Mouse (Mus musculus): ENCODE results near the gene Gnaz.

Gnaz gene

DNA sequence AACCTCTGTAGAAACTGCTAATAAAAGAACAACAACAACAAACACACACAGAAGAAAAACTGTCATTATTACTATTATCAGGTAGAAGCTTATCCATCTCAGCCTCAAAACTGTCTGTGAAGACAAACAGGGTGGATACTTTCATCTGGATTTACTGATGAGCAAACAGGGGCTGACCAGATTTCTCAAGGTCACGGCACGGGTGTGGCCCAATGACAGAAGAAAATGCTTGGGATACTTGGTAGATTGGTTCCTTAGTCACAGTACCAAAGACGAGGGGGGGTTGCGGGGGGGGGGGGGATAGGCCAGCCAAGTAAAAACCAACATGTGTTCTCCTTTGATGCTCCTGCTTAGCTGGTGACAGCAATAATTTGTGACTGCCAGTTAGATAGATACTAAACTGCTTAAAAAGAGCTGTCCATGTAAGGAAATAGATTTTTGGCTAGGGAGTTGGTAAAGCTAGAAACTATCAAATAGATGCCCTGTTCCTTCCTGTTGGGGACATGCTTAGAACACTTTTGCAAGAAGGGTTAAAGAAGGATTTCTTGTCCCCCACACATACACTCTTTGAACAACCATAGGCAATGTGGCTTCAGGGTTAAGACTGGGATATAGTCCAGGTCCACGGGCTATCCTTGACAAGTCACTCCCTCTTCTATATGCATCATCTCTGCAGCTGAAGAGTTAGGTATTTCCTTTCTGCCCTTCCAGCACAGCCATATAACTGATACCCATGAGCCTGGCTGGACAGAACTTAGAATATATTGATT, 64.6 kb downstream of the Gnaz start:
- no peak for TF ChIP-seq GATA4 (IDR thresholded peaks at IDR 0.05; ENCODE audit: insufficient replicate concordance, low read length)

DNA sequence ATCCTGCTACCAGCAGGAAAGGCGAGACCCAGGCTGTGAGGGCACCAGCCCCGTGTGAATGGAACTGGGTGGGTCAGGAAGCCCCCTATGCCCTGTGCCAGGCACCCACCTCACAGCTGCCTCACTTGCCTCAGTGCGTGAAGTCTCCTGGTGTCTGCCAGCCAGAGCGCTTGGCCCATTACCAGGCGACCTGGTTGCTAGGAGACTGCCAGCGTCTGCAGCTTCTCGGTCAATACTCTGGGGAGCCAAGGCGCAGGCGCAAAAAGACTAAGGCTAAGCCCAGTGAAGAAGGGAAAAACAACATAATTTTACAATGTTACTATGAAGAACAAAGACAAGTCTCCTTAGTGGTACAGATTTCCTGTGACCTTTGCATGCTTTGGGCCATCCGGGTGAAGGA, 65.4 kb downstream of the Gnaz start, which contains the start of gene Rsph14:
Gene Rsph14, minus strand, starts transcription at position 192 of the 400 bp plus-strand sequence.
- no peak for TF ChIP-seq GATA4 (IDR thresholded peaks at IDR 0.05; ENCODE audit: insufficient replicate concordance, low read length)

DNA sequence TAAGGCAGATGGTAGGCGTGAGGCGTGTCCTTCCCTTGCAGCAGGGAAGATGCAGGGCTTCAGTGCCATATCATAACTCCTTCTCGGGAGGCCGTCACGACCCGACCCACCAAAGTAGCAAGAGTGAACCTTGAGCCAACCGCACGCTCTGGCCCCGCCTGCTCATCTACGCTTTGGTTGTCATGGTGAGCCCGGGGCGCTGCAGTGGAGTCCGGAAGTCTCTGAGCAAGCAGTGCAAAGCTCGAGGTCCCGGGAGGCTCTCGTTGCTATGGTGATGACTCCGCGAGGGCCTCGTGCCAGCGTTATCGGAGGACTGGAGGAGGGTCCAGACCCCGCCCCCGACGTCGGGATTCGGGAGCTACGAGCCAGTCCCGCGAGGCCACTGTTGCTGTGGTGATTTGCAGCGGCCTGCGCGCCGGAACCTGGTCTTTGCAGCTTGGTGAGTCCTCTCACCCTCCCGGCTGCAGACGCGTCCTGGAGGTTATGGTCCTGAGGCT, 70.0 kb downstream of the Gnaz start, which contains the start of gene Rab36:
Gene Rab36, plus strand, starts transcription at position 176 of the 497 bp plus-strand sequence.
- peak; percentile 49; the same call in 1 of the 2 replicates for TF ChIP-seq GATA4 (IDR thresholded peaks at IDR 0.05; ENCODE audit: insufficient replicate concordance, low read length)

GRCm38 (mm10) chr10:75044459-75044858, 77.5 kb downstream of the Gnaz start:
- no peak for TF ChIP-seq GATA4 (IDR thresholded peaks at IDR 0.05; ENCODE audit: insufficient replicate concordance, low read length)

- no peak for TF ChIP-seq GATA4 (IDR thresholded peaks at IDR 0.05; ENCODE audit: insufficient replicate concordance, low read length)
Observed at GRCm38 (mm10) chr10:75045831-75046230, 78.9 kb downstream of the Gnaz start.

DNA sequence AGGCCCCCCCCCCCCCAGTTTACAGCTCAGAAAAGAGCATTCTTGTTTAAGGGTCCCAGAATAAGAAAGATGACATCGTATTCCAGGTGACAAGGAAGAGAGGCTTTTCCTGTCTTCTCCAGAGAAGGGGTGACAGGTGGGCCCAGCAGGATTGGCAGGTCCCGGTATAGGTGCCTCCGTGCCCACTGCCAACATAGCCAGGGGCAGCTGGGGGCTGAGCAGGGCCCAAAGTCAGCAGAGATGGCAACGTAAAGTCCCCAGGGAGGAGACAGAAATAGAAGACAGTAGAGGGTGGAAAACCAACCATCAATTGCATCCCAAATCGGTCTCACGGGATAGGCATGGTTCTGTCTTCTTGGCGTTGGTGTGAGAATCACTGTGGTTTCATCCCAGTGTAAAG, 81.7 kb downstream of the Gnaz start:
- TF ChIP-seq GATA4 (IDR thresholded peaks at IDR 0.05; ENCODE audit: insufficient replicate concordance, low read length), result no peak

DNA sequence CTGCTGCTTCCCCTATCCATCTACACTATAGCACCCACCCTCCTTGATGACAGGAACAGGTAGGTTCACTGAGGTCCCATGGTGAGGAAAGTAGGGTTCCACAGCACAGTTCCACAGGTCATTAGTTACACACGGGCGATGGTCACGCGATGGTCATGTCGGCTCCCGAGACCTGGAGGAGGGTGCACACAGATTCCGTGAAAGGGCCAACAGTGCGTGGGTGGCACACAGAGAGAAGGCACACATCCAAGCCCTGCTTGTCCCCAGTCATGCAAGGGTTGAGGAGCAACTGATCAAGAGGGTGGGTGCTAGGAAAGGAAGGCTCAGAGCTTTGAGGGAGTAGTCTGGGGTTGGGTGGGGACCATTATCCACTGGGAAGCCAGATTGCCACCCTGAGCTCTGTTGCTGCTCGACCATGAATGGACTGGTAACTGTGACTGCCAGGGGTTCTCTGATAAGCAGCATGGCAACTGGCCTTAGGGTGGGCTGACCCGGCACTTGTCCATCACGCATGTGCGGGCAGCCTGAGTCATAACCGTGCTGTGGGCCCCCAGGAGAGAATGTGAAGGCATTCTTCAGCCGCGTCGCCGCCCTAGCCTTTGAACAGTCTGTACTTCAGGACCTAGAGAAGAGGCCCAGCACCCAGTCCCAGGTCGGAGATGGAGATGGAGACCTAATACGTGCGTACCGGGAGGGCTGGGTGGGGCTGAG, 84.5 kb downstream of the Gnaz start:
- no peak for TF ChIP-seq GATA4 (IDR thresholded peaks at IDR 0.05; ENCODE audit: insufficient replicate concordance, low read length)

DNA sequence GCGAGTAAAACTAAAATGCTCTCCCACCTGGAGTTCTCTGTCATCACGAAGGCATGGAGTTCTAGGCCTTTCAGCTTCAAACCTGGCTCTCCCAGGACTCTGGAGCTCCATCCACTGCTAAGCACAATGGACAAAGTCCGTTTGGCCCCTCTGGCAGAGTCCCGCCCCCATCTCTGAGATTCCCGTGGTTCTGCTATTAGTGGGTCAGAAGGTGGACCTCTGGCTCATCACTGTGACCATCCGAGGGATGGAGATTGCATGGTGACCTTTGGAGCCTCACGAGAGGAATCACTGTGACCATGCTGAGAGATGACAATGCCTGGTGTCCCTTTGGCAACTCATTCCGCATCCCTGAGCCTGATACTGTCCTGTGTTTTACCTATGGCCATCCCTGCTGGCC, 85.9 kb downstream of the Gnaz start:
- peak; percentile 81; the same call in 1 of the 2 replicates for TF ChIP-seq GATA4 (IDR thresholded peaks at IDR 0.05; ENCODE audit: insufficient replicate concordance, low read length)

DNA sequence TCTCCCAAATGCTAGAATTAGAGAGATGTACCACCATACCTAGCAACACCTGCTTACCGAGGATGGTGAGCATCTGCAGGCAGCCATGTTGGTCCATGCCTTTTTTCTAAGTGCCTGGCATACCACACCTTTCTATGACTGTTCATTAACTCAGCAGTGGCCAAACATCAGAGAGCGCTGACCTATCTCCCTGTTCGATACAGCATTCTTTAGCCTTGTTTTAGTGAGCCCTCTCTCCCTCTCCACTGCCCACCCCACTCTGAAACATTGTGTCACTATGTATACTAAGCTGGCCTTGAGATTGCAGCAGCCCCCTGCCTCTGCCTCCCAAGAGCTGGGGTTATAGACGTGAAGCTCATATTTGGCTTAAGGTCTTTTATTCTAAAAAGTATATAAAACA, 86.7 kb downstream of the Gnaz start:
- no peak for TF ChIP-seq GATA4 (IDR thresholded peaks at IDR 0.05; ENCODE audit: insufficient replicate concordance, low read length)

GRCm38 (mm10) chr10:75054125-75054524, 87.1 kb downstream of the Gnaz start:
- TF ChIP-seq GATA4 (IDR thresholded peaks at IDR 0.05; ENCODE audit: insufficient replicate concordance, low read length), result peak; percentile 42; the same call in 1 of the 2 replicates

- TF ChIP-seq GATA4 (IDR thresholded peaks at IDR 0.05; ENCODE audit: insufficient replicate concordance, low read length), result no peak
Observed at GRCm38 (mm10) chr10:75055672-75056071, 88.7 kb downstream of the Gnaz start.

DNA sequence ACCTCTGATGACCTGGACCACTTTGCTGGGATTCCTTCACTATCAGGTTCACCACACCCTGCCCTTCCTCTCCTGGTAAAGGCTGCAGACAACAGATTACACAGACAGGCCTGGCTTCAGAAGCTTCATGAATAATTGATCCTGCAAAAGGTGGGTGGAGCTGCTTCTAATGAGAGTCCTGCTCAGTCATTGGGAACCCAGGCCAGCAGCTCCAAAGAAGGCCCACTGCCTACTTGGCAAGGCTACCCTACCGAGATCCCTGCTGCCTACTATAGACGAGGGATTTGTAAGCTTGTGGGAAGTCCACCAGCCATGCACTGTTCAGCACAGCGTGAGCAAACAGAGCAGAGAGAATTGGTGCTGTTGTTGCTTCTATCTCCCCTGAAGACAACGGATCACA, 89.3 kb downstream of the Gnaz start:
- TF ChIP-seq GATA4 (IDR thresholded peaks at IDR 0.05; ENCODE audit: insufficient replicate concordance, low read length), result no peak

DNA sequence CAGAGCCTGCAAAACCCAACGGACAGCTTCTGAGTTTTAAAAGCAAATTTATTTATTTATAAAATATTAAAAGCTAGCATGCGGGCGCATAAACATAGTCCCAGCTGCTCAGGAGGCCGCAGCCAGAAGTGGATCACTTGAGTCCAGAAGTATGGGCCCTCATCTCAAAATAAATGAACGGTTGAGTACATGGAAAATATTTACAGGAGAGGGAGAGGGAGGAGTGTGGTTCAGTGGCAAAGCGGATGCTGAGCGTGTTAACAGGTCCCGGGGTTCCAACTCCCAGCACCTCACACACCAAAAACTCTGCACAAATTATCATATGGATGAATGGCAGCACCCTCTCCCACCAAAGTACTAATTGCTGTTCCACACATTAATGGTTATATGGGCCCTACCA, 91.4 kb downstream of the Gnaz start:
- TF ChIP-seq GATA4 (IDR thresholded peaks at IDR 0.05; ENCODE audit: insufficient replicate concordance, low read length), result no peak

GRCm38 (mm10) chr10:75058761-75059395, 91.9 kb downstream of the Gnaz start:
- no peak for TF ChIP-seq GATA4 (IDR thresholded peaks at IDR 0.05; ENCODE audit: insufficient replicate concordance, low read length)

DNA sequence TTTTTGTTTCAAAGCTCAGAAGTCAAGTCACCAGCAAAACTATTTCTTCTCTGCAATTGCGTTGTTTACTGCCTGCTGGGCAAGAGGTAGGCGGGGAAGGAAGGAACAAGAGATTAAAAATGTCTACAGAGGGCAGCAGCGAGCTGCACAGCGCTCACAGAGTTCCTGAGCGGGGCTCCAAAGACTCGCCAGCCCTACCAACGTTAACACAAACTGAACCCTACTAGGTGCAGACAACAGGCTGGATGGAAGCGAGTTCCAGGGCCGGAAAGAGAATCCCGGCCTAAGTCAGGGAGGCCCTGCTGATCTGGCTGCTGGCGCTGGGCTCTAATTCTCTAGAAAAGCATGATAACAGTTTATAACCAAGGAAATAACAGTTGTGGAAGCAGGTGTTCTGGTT, 92.4 kb downstream of the Gnaz start:
- peak; percentile 4; the same call in 1 of the 2 replicates for TF ChIP-seq GATA4 (IDR thresholded peaks at IDR 0.05; ENCODE audit: insufficient replicate concordance, low read length)

Measured in liver, adult (tissue).